Mouse (Mus musculus): ENCODE data around the gene Commd1. TPM values are rescaled to one million over a fixed set of nuclear protein-coding genes. Genes with fewer than 3 reads are reported as not detected.
A peak's percentile ranks its signal among the peaks of the same experiment; 100 is the strongest.

The Commd1 gene
- polyA plus RNA-seq, 1 experiment from 2014 or later, result 384 TPM

- Histone ChIP-seq H3K27me3 (replicated peaks) (no peaks in the 10 kb centered on the region), H3K4me3 (replicated peaks) (no peak overlapping the region), H3K4me1 (replicated peaks) (no peaks in the 10 kb centered on the region), H3K4me2 (replicated peaks) (no peak overlapping the region), H3K9ac (no peak overlapping the region), H3K9me3 (no peaks in the 10 kb centered on the region), H3K27ac (no peak overlapping the region), H3K36me3 (0 out of 2 replicates have a peak, but pooled peaks cover 3% of the 10 kb centered on the region)
- WGBS, result 83% methylated on average over 4 of the region's 4 CpGs
- no peak for ATAC-seq
Observed at GRCm38 (mm10) chr11:22965503-22965902, 16.7 kb downstream of the Commd1 start.

GRCm38 (mm10) chr11:22964401-22964800 lies 17.8 kb downstream of the Commd1 start:
- Histone ChIP-seq H3K4me2 (replicated peaks) (no peak overlapping the region), H3K9me3 (no peaks in the 10 kb centered on the region), H3K9ac (no peak overlapping the region), H3K36me3 (0 out of 2 replicates have a peak, but pooled peaks cover 3% of the 10 kb centered on the region), H3K4me1 (replicated peaks) (no peaks in the 10 kb centered on the region), H3K4me3 (replicated peaks) (no peak overlapping the region), H3K27me3 (replicated peaks) (no peaks in the 10 kb centered on the region), H3K27ac (no peak overlapping the region)
- 72% methylated on average over 4 of the region's 4 CpGs for WGBS
- no peak for ATAC-seq

GRCm38 (mm10) chr11:22962101-22962500 lies 20.1 kb downstream of the Commd1 start:
- Histone ChIP-seq H3K4me2 (replicated peaks) (no peak overlapping the region), H3K4me1 (replicated peaks) (no peaks in the 10 kb centered on the region), H3K27me3 (replicated peaks) (no peaks in the 10 kb centered on the region), H3K9me3 (no peaks in the 10 kb centered on the region), H3K4me3 (replicated peaks) (no peak overlapping the region), H3K9ac (no peak overlapping the region), H3K36me3 (no peaks in the 10 kb centered on the region), H3K27ac (no peak overlapping the region)
- no peak for ATAC-seq
- WGBS, result 90% methylated on average over 1 of the region's 1 CpGs

- Histone ChIP-seq H3K27me3 (replicated peaks) (no peaks in the 10 kb centered on the region), H3K9me3 (no peaks in the 10 kb centered on the region), H3K4me1 (replicated peaks) (no peaks in the 10 kb centered on the region), H3K36me3 (peaks cover 2% of the 10 kb centered on the region; the same call in 1 of the 2 replicates), H3K27ac (no peak overlapping the region), H3K9ac (no peak overlapping the region), H3K4me2 (replicated peaks) (no peak overlapping the region), H3K4me3 (replicated peaks) (no peak overlapping the region)
- no peak for ATAC-seq
- WGBS, result 89% methylated on average over 4 of the region's 4 CpGs
Observed at GRCm38 (mm10) chr11:22957791-22958374, 24.3 kb downstream of the Commd1 start.

GRCm38 (mm10) chr11:22956830-22957229 lies 25.4 kb downstream of the Commd1 start:
- WGBS, result 82% methylated on average over 4 of the region's 4 CpGs

DNA sequence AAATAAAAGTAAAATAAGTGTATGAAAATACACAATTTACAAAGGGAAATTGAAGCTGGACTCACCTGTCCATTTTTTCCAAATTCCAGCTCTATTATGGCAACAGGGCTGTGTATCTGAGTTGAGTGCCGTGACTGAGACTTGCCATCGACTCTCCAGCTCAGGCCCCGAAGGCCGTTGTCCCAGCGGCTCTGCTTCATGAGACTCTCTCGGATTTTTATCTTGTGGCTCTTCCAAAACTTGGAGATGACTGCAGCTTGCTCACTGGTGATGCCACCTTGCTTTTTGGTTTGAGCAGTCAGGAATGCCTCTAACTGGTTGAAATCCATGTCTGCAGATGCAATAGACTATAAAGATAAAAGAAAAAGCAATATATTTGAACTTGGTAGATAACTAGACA lies 25.8 kb downstream of the Commd1 start:
- no peak for ATAC-seq
- Histone ChIP-seq H3K9ac (no peak overlapping the region), H3K36me3 (peaks cover 2% of the 10 kb centered on the region; the same call in 1 of the 2 replicates), H3K4me1 (replicated peaks) (no peaks in the 10 kb centered on the region), H3K4me2 (replicated peaks) (no peak overlapping the region), H3K27ac (no peak overlapping the region), H3K27me3 (replicated peaks) (no peaks in the 10 kb centered on the region), H3K4me3 (replicated peaks) (no peak overlapping the region), H3K9me3 (no peaks in the 10 kb centered on the region)
- WGBS, result 96% methylated on average over 6 of the region's 6 CpGs

More at GRCm38 (mm10) chr11:22956830-22957229, 25.4 kb downstream of the Commd1 start:
- Histone ChIP-seq H3K4me1 (replicated peaks) (no peaks in the 10 kb centered on the region), H3K9ac (no peak overlapping the region), H3K4me2 (replicated peaks) (no peak overlapping the region), H3K27ac (no peak overlapping the region), H3K27me3 (replicated peaks) (no peaks in the 10 kb centered on the region), H3K36me3 (peaks cover 2% of the 10 kb centered on the region; the same call in 1 of the 2 replicates), H3K4me3 (replicated peaks) (no peak overlapping the region), H3K9me3 (no peaks in the 10 kb centered on the region)
- peak; percentile 78 for ATAC-seq

DNA sequence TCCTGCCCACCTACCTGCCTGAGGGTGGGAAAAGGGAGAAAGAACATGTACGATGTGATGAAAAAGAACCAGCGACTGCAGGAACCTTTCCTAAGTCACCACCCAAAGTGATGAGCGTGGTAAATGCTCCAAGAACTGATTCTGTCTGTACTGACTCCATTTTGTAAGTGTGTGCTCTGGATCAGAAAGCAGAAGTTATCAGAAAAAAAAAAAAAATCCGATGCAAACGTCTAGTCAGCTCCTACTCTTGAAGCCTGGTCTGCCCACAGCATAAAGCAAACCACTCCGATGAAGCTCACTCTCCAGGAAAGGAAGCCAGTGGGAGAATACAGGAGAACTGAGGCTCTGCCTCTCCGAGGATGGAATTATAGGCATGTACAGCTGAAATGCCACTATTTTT lies 29.5 kb downstream of the Commd1 start:
- no peaks in the 10 kb centered on the region for H3K27me3 ChIP-seq (replicated peaks)
- H3K9me3 ChIP-seq, result no peaks in the 10 kb centered on the region
- H3K4me3 ChIP-seq (replicated peaks), result no peak overlapping the region
- 85% methylated on average over 7 of the region's 7 CpGs for WGBS
- no peak for ATAC-seq
- no peak overlapping the region for H3K9ac ChIP-seq
- H3K4me2 ChIP-seq (replicated peaks), result no peak overlapping the region
- H3K36me3 ChIP-seq, result peaks cover 2% of the 10 kb centered on the region; the same call in 1 of the 2 replicates
- no peaks in the 10 kb centered on the region for H3K4me1 ChIP-seq (replicated peaks)
- H3K27ac ChIP-seq, result no peak overlapping the region

DNA sequence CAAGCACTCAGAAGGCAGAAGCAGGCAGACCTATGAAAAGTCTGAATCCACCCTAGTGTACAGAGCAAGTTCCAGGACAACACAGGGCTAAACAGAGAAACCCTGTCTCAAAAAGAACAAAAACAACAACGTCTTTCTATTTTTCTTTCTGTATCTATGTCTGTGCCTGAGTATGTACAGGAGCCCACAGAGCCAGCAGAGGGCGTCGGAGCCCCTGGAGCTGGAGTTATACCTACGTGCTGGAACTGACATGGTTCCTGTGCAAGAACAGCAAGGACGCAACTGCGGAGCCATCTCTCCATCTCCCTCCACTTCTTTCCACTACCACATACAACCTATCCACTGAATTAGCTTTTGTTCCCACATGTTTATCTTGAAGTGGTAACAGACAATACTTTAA lies 32.1 kb downstream of the Commd1 start:
- Histone ChIP-seq H3K27me3 (replicated peaks) (no peaks in the 10 kb centered on the region), H3K4me1 (replicated peaks) (no peaks in the 10 kb centered on the region), H3K36me3 (no peaks in the 10 kb centered on the region), H3K9ac (no peak overlapping the region), H3K4me3 (replicated peaks) (no peak overlapping the region), H3K4me2 (replicated peaks) (no peak overlapping the region), H3K9me3 (no peaks in the 10 kb centered on the region), H3K27ac (no peak overlapping the region)
- ATAC-seq, result no peak
- 88% methylated on average over 6 of the region's 6 CpGs for WGBS

- Histone ChIP-seq H3K4me3 (replicated peaks) (no peak overlapping the region), H3K36me3 (no peaks in the 10 kb centered on the region), H3K27me3 (replicated peaks) (no peaks in the 10 kb centered on the region), H3K4me1 (replicated peaks) (no peaks in the 10 kb centered on the region), H3K27ac (no peak overlapping the region), H3K4me2 (replicated peaks) (no peak overlapping the region), H3K9ac (no peak overlapping the region), H3K9me3 (no peaks in the 10 kb centered on the region)
- WGBS, result 87% methylated on average over 1 of the region's 1 CpGs
- no peak for ATAC-seq
Observed at GRCm38 (mm10) chr11:22949101-22949500, 33.1 kb downstream of the Commd1 start.

GRCm38 (mm10) chr11:22938983-22939382 lies 43.2 kb downstream of the Commd1 start:
- H3K4me1 ChIP-seq (replicated peaks), result no peaks in the 10 kb centered on the region
- no peak for ATAC-seq
- no peak overlapping the region for H3K4me2 ChIP-seq (replicated peaks)
- no peak overlapping the region for H3K9ac ChIP-seq
- no peaks in the 10 kb centered on the region for H3K36me3 ChIP-seq
- no peaks in the 10 kb centered on the region for H3K27me3 ChIP-seq (replicated peaks)
- no peak overlapping the region for H3K27ac ChIP-seq
- no peaks in the 10 kb centered on the region for H3K9me3 ChIP-seq
- H3K4me3 ChIP-seq (replicated peaks), result no peak overlapping the region
- WGBS, result 80% methylated on average over 2 of the region's 2 CpGs

- no peak overlapping the region for H3K4me2 ChIP-seq (replicated peaks)
- no peak overlapping the region for H3K9ac ChIP-seq
- no peaks in the 10 kb centered on the region for H3K4me1 ChIP-seq (replicated peaks)
- H3K27ac ChIP-seq, result no peak overlapping the region
- H3K36me3 ChIP-seq, result no peaks in the 10 kb centered on the region
- no peak overlapping the region for H3K4me3 ChIP-seq (replicated peaks)
- H3K9me3 ChIP-seq, result no peaks in the 10 kb centered on the region
- no peaks in the 10 kb centered on the region for H3K27me3 ChIP-seq (replicated peaks)
- 94% methylated on average over 4 of the region's 4 CpGs for WGBS
- ATAC-seq, result no peak
Observed at GRCm38 (mm10) chr11:22937716-22938316, 44.4 kb downstream of the Commd1 start.

- Histone ChIP-seq H3K36me3 (no peaks in the 10 kb centered on the region), H3K9ac (no peak overlapping the region), H3K4me1 (replicated peaks) (no peaks in the 10 kb centered on the region), H3K9me3 (no peaks in the 10 kb centered on the region), H3K27me3 (replicated peaks) (no peaks in the 10 kb centered on the region), H3K27ac (no peak overlapping the region), H3K4me3 (replicated peaks) (no peak overlapping the region), H3K4me2 (replicated peaks) (no peak overlapping the region)
- 56% methylated on average over 5 of the region's 5 CpGs for WGBS
- ATAC-seq, result no peak
Observed at GRCm38 (mm10) chr11:22936446-22937125, 45.6 kb downstream of the Commd1 start.

GRCm38 (mm10) chr11:22932167-22932566 lies 50.0 kb downstream of the Commd1 start:
- H3K27ac ChIP-seq, result no peak overlapping the region
- H3K4me2 ChIP-seq (replicated peaks), result no peak overlapping the region
- no peaks in the 10 kb centered on the region for H3K4me1 ChIP-seq (replicated peaks)
- ATAC-seq, result no peak
- no peaks in the 10 kb centered on the region for H3K9me3 ChIP-seq
- H3K36me3 ChIP-seq, result no peaks in the 10 kb centered on the region
- H3K27me3 ChIP-seq (replicated peaks), result no peaks in the 10 kb centered on the region
- H3K9ac ChIP-seq, result no peak overlapping the region
- H3K4me3 ChIP-seq (replicated peaks), result no peak overlapping the region

Data from intestine, embryonic 15.5 days (tissue).